Mouse (Mus musculus) liver, embryonic 11.5 days (tissue): ENCODE measurements around the gene Prkag2. TPM values are rescaled to one million over a fixed set of nuclear protein-coding genes. Genes with fewer than 3 reads are reported as not detected.

Experiments used
- ATAC-seq: fragments of 200-750 bp; cut with Nextera tagmentation; replicated peaks from 2 replicates; pipeline ENCODE4 v1.8.0; 2017; ENCODE audit warnings: moderate number of reproducible peaks, mild to moderate bottlenecking, moderate TSS enrichment, moderate library complexity; ENCODE audit not compliant: low FRiP score
- DNase-seq: peaks from one replicate; pipeline ENCODE4 v3.0.0-alpha.2; 2017; ENCODE audit warnings: low spot score
- H3K27ac ChIP-seq: fragments of 300-500 bp; sonication (generic); 2 replicates; pipeline ENCODE4 v1.5.1; 2014; ENCODE audit warnings: mild to moderate bottlenecking, low read depth, low read length, control low read depth
- H3K27me3 ChIP-seq: fragments of 300-500 bp; sonication (generic); replicated peaks from 2 replicates; pipeline ENCODE4 v1.6.1; 2014; ENCODE audit warnings: low read length, mixed read lengths; ENCODE audit not compliant: control insufficient read depth, insufficient read depth
- H3K36me3 ChIP-seq: fragments of 300-500 bp; sonication (generic); 2 replicates; pipeline ENCODE4 v1.6.1; 2014; ENCODE audit warnings: mild to moderate bottlenecking, low read length, moderate library complexity, mixed read lengths; ENCODE audit not compliant: control insufficient read depth, insufficient read depth
- H3K4me1 ChIP-seq: fragments of 300-500 bp; sonication (generic); replicated peaks from 2 replicates; pipeline ENCODE4 v1.6.1; 2014; ENCODE audit warnings: low read length, mixed read lengths; ENCODE audit not compliant: control insufficient read depth, insufficient read depth
- H3K4me2 ChIP-seq: fragments of 300-500 bp; sonication (generic); 2 replicates; pipeline ENCODE4 v1.6.1; 2014; ENCODE audit warnings: mild to moderate bottlenecking, control low read depth, moderate library complexity
- H3K4me3 ChIP-seq: fragments of 300-500 bp; sonication (generic); 2 replicates; pipeline ENCODE4 v1.5.1; 2014; ENCODE audit warnings: low read depth, low read length, control low read depth
- H3K9ac ChIP-seq: fragments of 300-500 bp; sonication (generic); 2 replicates; pipeline ENCODE4 v1.6.1; 2014; ENCODE audit warnings: low read depth, low read length, control low read depth
- H3K9me3 ChIP-seq: fragments of 300-500 bp; sonication (generic); 2 replicates; pipeline ENCODE4 v1.6.1; 2016; ENCODE audit warnings: low read length, inconsistent platforms, mixed read lengths; ENCODE audit not compliant: control insufficient read depth
- WGBS: fragments of 180-500 bp; shearing (Covaris S2); extraction: QIAGEN DNeasy Blood & Tissue Kit; methylation state at CpG from one replicate; pipeline ENCODE4 v1.1.7; 2014; 5-methylcytosine and 5-hydroxymethylcytosine counted together
- polyA plus RNA-seq: library from polyadenylated mRNA; unstranded; fragments of >200 nt; fragmentation: Nextera tagmentation; extraction: Ambion mirVana; gene quantifications from 2 replicates; pipeline ENCODE4 v1.2.1, GENCODE M21; 2014

The Prkag2 gene
- polyA plus RNA-seq, 1 experiment from 2014 or later: 12.8 TPM

- no peak overlapping the region for H3K4me2 ChIP-seq
- ATAC-seq: peak; percentile 81
- no peak overlapping the region for H3K9ac ChIP-seq
- DNase-seq: no peak
- no peaks in the 10 kb centered on the region for H3K27me3 ChIP-seq
- H3K4me1 ChIP-seq: peaks cover 18% of the 10 kb centered on the region
- WGBS: 6% methylated on average over 3 of the region's 3 CpGs
- no peaks in the 10 kb centered on the region for H3K36me3 ChIP-seq
- H3K9me3 ChIP-seq: no peaks in the 10 kb centered on the region
- no peak overlapping the region for H3K4me3 ChIP-seq
- peak overlapping the region; percentile 32; the same call in 1 of the 2 replicates for H3K27ac ChIP-seq
Observed at GRCm38 (mm10) chr5:25030276-25030681, 70.2 kb downstream of the Prkag2 start.

GRCm38 (mm10) chr5:25027673-25028072 lies 72.8 kb downstream of the Prkag2 start:
- Histone ChIP-seq H3K27me3 (no peaks in the 10 kb centered on the region), H3K4me2 (no peak overlapping the region), H3K27ac (no peak overlapping the region), H3K9me3 (no peaks in the 10 kb centered on the region), H3K9ac (no peak overlapping the region), H3K4me3 (no peak overlapping the region), H3K36me3 (no peaks in the 10 kb centered on the region), H3K4me1 (peaks cover 18% of the 10 kb centered on the region)
- ATAC-seq (no peak), DNase-seq (no peak)
- 84% methylated on average over 4 of the region's 4 CpGs for WGBS

- Histone ChIP-seq H3K9me3 (no peaks in the 10 kb centered on the region), H3K36me3 (no peaks in the 10 kb centered on the region), H3K4me2 (no peak overlapping the region), H3K4me3 (no peak overlapping the region), H3K27ac (peak overlapping the region; percentile 45; the same call in 1 of the 2 replicates), H3K27me3 (no peaks in the 10 kb centered on the region), H3K9ac (no peak overlapping the region), H3K4me1 (peaks cover 7% of the 10 kb centered on the region; the same call in 1 of the 2 replicates)
- WGBS: 56% methylated on average over 12 of the region's 12 CpGs
- ATAC-seq (no peak), DNase-seq (no peak)
Observed at GRCm38 (mm10) chr5:25025309-25026019, 75.0 kb downstream of the Prkag2 start.

- DNase-seq: peak; percentile 49
- no peak for ATAC-seq
- no peak overlapping the region for H3K9ac ChIP-seq
- 46% methylated on average over 4 of the region's 4 CpGs for WGBS
- H3K36me3 ChIP-seq: no peaks in the 10 kb centered on the region
- no peaks in the 10 kb centered on the region for H3K4me1 ChIP-seq
- H3K4me2 ChIP-seq: no peak overlapping the region
- H3K27me3 ChIP-seq: no peaks in the 10 kb centered on the region
- H3K9me3 ChIP-seq: no peaks in the 10 kb centered on the region
- no peak overlapping the region for H3K4me3 ChIP-seq
- no peak overlapping the region for H3K27ac ChIP-seq
Observed at GRCm38 (mm10) chr5:25022904-25023303, 77.5 kb downstream of the Prkag2 start.

GRCm38 (mm10) chr5:25019221-25019620 lies 81.2 kb downstream of the Prkag2 start:
- 63% methylated on average over 6 of the region's 6 CpGs for WGBS
- Histone ChIP-seq H3K9me3 (no peaks in the 10 kb centered on the region), H3K9ac (no peak overlapping the region), H3K4me1 (no peaks in the 10 kb centered on the region), H3K4me3 (no peak overlapping the region), H3K27ac (no peak overlapping the region), H3K27me3 (no peaks in the 10 kb centered on the region), H3K36me3 (no peaks in the 10 kb centered on the region), H3K4me2 (no peak overlapping the region)
- DNase-seq (no peak), ATAC-seq (no peak; the same call in 1 of the 2 replicates)

- Histone ChIP-seq H3K9me3 (no peaks in the 10 kb centered on the region), H3K36me3 (no peaks in the 10 kb centered on the region), H3K4me3 (no peak overlapping the region), H3K4me2 (no peak overlapping the region), H3K4me1 (peaks cover 11% of the 10 kb centered on the region), H3K27ac (no peak overlapping the region), H3K9ac (no peak overlapping the region), H3K27me3 (no peaks in the 10 kb centered on the region)
- DNase-seq (no peak), ATAC-seq (no peak)
- 81% methylated on average over 4 of the region's 4 CpGs for WGBS
Observed at GRCm38 (mm10) chr5:25012134-25012533, 88.3 kb downstream of the Prkag2 start.

- Histone ChIP-seq H3K36me3 (no peaks in the 10 kb centered on the region), H3K27me3 (no peaks in the 10 kb centered on the region), H3K9ac (no peak overlapping the region), H3K4me1 (peaks cover 13% of the 10 kb centered on the region), H3K4me2 (peak overlapping the region; percentile 61), H3K4me3 (no peak overlapping the region), H3K27ac (no peak overlapping the region), H3K9me3 (no peaks in the 10 kb centered on the region)
- WGBS: 10% methylated on average over 8 of the region's 8 CpGs
- peak; percentile 57 for ATAC-seq
- peak; percentile 85 for DNase-seq
Observed at GRCm38 (mm10) chr5:25011019-25011485, 89.4 kb downstream of the Prkag2 start.

- Histone ChIP-seq H3K4me2 (peak overlapping the region; percentile 61), H3K27me3 (no peaks in the 10 kb centered on the region), H3K36me3 (no peaks in the 10 kb centered on the region), H3K9ac (no peak overlapping the region), H3K9me3 (no peaks in the 10 kb centered on the region), H3K4me3 (no peak overlapping the region), H3K27ac (no peak overlapping the region), H3K4me1 (peaks cover 19% of the 10 kb centered on the region)
- ATAC-seq (peak; percentile 69), DNase-seq (peak; percentile 84)
- WGBS: 5% methylated on average over 9 of the region's 9 CpGs
Observed at GRCm38 (mm10) chr5:25010438-25010892, 90.0 kb downstream of the Prkag2 start.

GRCm38 (mm10) chr5:25009770-25010169 lies 90.7 kb downstream of the Prkag2 start:
- no peak overlapping the region for H3K9ac ChIP-seq
- no peaks in the 10 kb centered on the region for H3K36me3 ChIP-seq
- H3K27ac ChIP-seq: no peak overlapping the region
- DNase-seq (no peak), ATAC-seq (no peak)
- H3K9me3 ChIP-seq: no peaks in the 10 kb centered on the region
- no peak overlapping the region for H3K4me3 ChIP-seq
- no peaks in the 10 kb centered on the region for H3K27me3 ChIP-seq
- peaks cover 20% of the 10 kb centered on the region for H3K4me1 ChIP-seq
- H3K4me2 ChIP-seq: no peak overlapping the region
- WGBS: 57% methylated on average over 3 of the region's 3 CpGs
